Mouse (Mus musculus) heart, postnatal 0 days (tissue): ENCODE measurements around the gene Psmb7. TPM values are rescaled to one million over a fixed set of nuclear protein-coding genes. Genes with fewer than 3 reads are reported as not detected.
A peak's percentile ranks its signal among the peaks of the same experiment; 100 is the strongest.

Experiments used
- ATAC-seq: fragments of 200-750 bp; cut with Nextera tagmentation; 2 replicates; pipeline ENCODE4 v1.8.0; 2017; ENCODE audit warnings: low read depth, moderate number of reproducible peaks, moderate library complexity; ENCODE audit not compliant: insufficient read depth
- DNase-seq: peaks from one replicate; pipeline ENCODE4 v3.0.0-alpha.2; 2016; ENCODE audit warnings: low spot score
- H3K27ac ChIP-seq: fragments of 300-500 bp; sonication (generic); 2 replicates; pipeline ENCODE4 v1.5.1; 2014; ENCODE audit warnings: low read depth, mild to moderate bottlenecking
- H3K27me3 ChIP-seq: fragments of 300-500 bp; sonication (generic); 2 replicates; pipeline ENCODE4 v1.6.1; 2014; ENCODE audit warnings: low read length, mixed read lengths; ENCODE audit not compliant: control insufficient read depth, insufficient read depth
- H3K36me3 ChIP-seq: fragments of 300-500 bp; sonication (generic); replicated peaks from 2 replicates; pipeline ENCODE4 v1.6.1; 2014; ENCODE audit warnings: low read length, mixed read lengths; ENCODE audit not compliant: control insufficient read depth, insufficient read depth
- H3K4me1 ChIP-seq: fragments of 300-500 bp; sonication (generic); 2 replicates; pipeline ENCODE4 v1.6.1; 2014; ENCODE audit warnings: antibody characterized with exemption; ENCODE audit not compliant: control insufficient read depth, insufficient read depth
- H3K4me2 ChIP-seq: fragments of 300-500 bp; sonication (generic); 2 replicates; pipeline ENCODE4 v1.6.1; 2014; ENCODE audit warnings: low read depth, mild to moderate bottlenecking, low read length, moderate library complexity
- H3K4me3 ChIP-seq: fragments of 300-500 bp; sonication (generic); 2 replicates; pipeline ENCODE4 v1.5.1; 2014; ENCODE audit warnings: low read depth, low read length
- H3K9ac ChIP-seq: fragments of 300-500 bp; sonication (generic); replicated peaks from 2 replicates; pipeline ENCODE4 v1.6.1; 2014; ENCODE audit warnings: low read depth, low read length, mixed read lengths
- H3K9me3 ChIP-seq: fragments of 300-500 bp; sonication (generic); replicated peaks from 2 replicates; pipeline ENCODE4 v1.6.1; 2016; ENCODE audit warnings: low read length; ENCODE audit not compliant: control insufficient read depth
- CTCF ChIP-seq: IDR thresholded peaks from 2 replicates; pipeline ENCODE4 v1.5.1; 2016; ENCODE audit warnings: antibody characterized with exemption, control low read depth, low read depth
- EP300 ChIP-seq: IDR thresholded peaks from 2 replicates; pipeline ENCODE4 v1.6.1; 2016; ENCODE audit warnings: antibody characterized with exemption, low read depth
- WGBS: fragments of 180-500 bp; shearing (Covaris S2); extraction: QIAGEN DNeasy Blood & Tissue Kit; methylation state at CpG from one replicate; pipeline ENCODE4 v1.1.7; 2014; 5-methylcytosine and 5-hydroxymethylcytosine counted together
- microRNA-seq: library from miRNA; unstranded; fragments of <30 nt; microRNA quantifications from one replicate; pipeline ENCODE4, GENCODE M21; 2016
- polyA plus RNA-seq: library from polyadenylated mRNA; unstranded; fragments of >200 nt; fragmentation: Nextera tagmentation; extraction: Ambion mirVana; gene quantifications from 2 replicates; pipeline ENCODE4 v1.2.1, GENCODE M21; 2015
- total RNA-seq: library from RNA; depleted of rRNA; stranded (reverse); fragments of >200 nt; gene quantifications from 2 replicates; pipeline ENCODE4 v1.2.3, GENCODE M21; 2014; ENCODE audit warnings: low replicate concordance; rRNA removed

The Psmb7 gene
- total and polyA plus RNA-seq, 2 experiments from 2014 or later: 220 to 241 TPM

- no peaks in the 10 kb centered on the region for H3K36me3 ChIP-seq
- no peaks in the 10 kb centered on the region for H3K9me3 ChIP-seq
- no peak overlapping the region for H3K4me3 ChIP-seq
- no peak for TF ChIP-seq EP300
- no peak for TF ChIP-seq CTCF
- 0 out of 2 replicates have a peak overlapping the region, but pooled peaks have one; percentile 20 for H3K27ac ChIP-seq
- whole genome bisulfite sequencing: 68% methylated on average over 6 of the region's 6 CpGs
- no peaks in the 10 kb centered on the region for H3K27me3 ChIP-seq
- H3K9ac ChIP-seq: no peak overlapping the region
- DNase-seq (no peak), ATAC-seq (no peak)
- peaks cover 38% of the 10 kb centered on the region for H3K4me1 ChIP-seq
- no peak overlapping the region for H3K4me2 ChIP-seq
Measured at GRCm38 (mm10) chr2:38540666-38541065, 103.2 kb downstream of the Psmb7 start.

- WGBS: 88% methylated on average over 9 of the region's 9 CpGs
Measured at GRCm38 (mm10) chr2:38539677-38540076, 104.2 kb downstream of the Psmb7 start.

More at GRCm38 (mm10) chr2:38539677-38540076, 104.2 kb downstream of the Psmb7 start:
- Histone ChIP-seq H3K9ac (no peak overlapping the region), H3K4me2 (no peak overlapping the region), H3K27ac (no peak overlapping the region), H3K9me3 (no peaks in the 10 kb centered on the region), H3K36me3 (no peaks in the 10 kb centered on the region), H3K4me1 (peaks cover 39% of the 10 kb centered on the region), H3K4me3 (no peak overlapping the region), H3K27me3 (no peaks in the 10 kb centered on the region)
- no peak for ATAC-seq
- DNase-seq: no peak
- TF ChIP-seq CTCF: no peak
- no peak for TF ChIP-seq EP300

Small RNAs within 50 kb of the gene (microRNA-seq; reads per million reads assigned to microRNA genes)
- not detected for gene Gm27634

Other genes with a start within 250 kb of the Psmb7 start
- 12.3 and 18.1 TPM in 2 replicates for gene Nek6, start 132.4 kb downstream of the Psmb7 start, total RNA-seq
- gene Nek6, start 132.4 kb downstream of the Psmb7 start, polyA plus RNA-seq: 25.5 and 26.5 TPM in 2 replicates
- not detected in 2 replicates for gene Nr5a1, start 70.5 kb upstream of the Psmb7 start, total RNA-seq
- not detected in 2 replicates for gene Nr5a1, start 70.5 kb upstream of the Psmb7 start, polyA plus RNA-seq